Mouse (Mus musculus): ENCODE measurements around the gene Gm20388.

Gene Gm20388

DNA sequence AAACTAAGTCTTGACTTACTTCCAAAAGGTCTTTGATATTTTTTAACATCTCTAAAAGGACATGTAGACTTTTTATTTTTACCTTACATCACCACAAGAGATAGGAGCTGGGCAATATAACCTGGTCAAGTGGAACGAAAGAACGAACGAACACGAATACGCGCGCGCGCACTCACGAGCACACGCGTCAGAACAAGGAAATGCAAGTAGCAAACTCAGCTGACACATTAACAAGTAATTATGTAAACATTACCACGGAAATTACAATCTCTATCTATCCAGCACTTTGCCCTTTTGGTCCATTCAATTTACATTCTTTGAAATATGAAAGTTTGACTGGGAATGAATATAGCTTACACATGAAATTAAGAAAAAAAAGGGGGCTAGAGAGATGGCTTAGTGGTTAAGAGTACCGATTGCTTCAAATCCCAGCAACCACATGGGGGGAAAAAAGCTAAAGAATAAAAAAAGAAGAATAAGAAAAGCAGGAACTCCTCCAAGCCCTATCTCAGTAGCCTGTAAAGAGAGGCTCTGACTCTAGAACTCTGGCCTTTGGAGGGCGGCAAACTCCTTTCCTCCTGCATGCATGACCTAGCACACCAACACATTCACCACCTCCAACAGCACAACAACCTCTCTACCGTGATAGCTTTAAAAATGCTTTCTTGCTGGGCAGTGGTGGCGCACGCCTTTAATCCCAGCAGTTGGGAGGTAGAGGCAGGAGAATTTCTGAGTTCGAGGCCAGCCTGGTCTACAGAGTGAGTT lies 3072.7 kb downstream of the Gm20388 start:
- DNase-seq (ENCODE audit: low spot score in 2 of 2): no peak

DNA sequence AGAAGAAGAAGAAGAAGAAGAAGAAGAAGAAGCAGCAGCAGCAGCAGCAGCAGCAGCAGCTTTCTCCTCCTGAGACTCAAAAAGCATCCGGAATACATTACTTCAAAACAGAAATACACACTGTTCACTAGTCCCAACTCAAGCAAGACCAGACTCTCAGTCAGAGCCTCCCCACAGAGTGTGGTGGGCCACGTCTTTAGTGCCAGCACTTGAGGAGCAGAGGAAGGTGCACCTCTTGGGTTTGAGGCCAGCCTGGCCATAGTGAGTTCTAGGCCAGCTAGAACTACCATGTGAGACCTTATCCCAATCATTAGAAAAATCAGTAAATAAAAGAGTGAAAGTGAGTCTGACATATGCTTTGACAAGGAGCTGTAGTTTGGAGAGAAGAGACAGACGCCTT lies 3073.5 kb downstream of the Gm20388 start:
- DNase-seq (ENCODE audit: low spot score in 2 of 2): no peak

DNA sequence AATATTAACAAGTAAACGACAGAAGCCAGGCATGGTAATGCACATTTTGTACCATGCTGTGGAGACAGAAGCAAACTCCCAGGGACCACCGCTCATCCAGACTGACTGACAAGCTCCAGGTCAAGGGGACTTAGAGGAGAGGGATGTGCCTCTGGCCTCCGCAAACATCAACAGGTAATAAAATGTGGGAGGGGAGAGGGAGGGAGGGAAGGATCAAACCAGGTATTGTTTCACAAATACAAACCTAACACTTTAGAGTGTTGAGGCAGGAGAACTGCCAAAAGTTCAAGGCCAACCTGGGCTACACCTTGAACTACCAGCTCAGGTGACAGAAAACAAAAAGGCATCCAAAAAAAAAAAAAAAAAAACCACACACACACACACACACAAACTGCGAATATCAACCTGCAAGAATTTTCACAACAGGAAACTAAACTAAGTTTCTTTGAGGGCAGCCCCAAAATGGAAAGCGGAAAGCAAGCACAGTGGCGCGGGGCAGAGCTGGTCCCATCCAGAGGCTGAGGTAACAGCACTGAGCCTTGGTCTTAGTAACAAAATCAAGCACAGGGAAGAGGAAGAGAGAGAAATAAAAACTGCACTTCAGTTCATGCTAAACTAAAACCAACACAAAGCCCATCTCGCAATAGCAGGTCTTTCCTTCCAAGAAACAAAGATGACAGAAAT lies 3076.0 kb downstream of the Gm20388 start:
- no peak for DNase-seq (ENCODE audit: low spot score in 2 of 2)

DNA sequence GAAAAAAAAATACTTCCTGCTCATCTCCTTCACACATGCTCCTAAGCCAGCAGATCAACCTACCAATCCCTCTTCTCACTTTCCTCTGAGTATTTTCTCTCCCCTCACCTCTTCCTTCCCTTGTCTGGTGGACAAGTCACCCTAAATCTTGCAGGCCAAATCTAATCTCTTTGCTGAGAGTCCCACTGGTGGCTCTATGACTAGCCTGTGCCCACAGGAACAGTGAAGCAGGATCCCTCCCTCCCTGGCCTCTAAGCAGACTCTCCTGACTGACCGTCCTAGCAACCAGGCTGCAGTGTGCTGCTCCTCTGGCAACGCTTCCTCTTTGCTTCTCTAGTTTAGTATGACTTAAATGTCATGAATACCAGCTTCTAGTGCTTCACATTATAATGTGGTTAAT lies 3076.6 kb downstream of the Gm20388 start:
- no peak for DNase-seq (ENCODE audit: low spot score in 2 of 2)

DNA sequence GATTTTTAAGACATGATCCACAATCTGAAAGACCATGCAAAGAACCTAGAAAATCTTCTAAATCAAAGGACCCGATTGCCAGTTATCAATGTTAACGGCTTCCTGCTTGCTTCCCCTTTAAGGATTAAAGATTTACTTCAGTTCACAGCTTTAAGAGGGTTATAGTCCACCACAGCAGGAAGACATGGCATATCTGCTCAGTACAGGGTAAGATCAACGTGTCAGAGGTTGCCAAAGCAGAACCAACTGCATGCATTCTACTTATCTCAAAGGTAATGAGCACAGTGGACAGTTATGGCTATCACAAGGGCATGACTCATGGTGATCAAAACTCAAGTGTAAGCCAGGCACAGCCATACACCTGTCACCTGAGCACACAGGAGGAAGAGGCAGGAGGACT lies 3078.3 kb downstream of the Gm20388 start:
- no peak for DNase-seq (ENCODE audit: low spot score in 2 of 2)

DNA sequence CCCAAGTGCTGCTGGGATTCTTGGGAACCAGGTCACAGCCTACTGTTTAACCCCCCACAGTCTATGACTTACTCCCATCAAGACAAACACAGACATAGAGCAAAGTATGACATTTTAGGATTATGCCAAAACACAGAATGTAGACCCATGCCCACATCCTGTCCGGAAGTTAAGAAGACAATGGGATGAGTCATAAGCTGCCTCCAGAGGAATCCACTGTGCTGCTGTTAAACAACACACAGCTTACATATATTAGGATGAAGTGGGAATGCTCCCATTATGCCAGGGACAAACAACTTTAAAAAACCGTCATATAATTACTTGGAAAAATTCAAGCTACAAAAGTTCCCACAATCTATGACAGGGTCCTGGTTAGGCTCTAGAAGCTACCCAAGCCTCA lies 3079.3 kb downstream of the Gm20388 start:
- DNase-seq (ENCODE audit: low spot score in 2 of 2): no peak

DNA sequence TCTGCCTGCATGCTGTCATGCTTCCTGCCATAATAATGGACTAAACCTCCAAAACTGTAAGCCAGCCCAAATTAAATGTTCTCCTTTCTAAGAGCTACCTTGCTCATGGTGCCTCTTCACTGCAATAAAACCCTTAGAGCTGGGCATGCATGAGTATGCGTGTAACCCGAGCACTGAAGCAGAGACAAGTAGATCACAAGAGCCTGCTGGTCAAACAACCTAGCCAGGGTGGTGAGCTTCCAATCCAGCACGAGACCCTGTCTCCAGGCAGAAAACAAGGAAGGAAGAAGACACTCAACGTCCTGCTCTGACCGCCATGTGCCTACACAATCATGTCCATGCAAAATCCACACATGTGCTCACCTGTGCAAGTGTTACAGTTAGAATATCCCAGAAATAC lies 3080.7 kb downstream of the Gm20388 start:
- DNase-seq (ENCODE audit: low spot score in 2 of 2): no peak

DNA sequence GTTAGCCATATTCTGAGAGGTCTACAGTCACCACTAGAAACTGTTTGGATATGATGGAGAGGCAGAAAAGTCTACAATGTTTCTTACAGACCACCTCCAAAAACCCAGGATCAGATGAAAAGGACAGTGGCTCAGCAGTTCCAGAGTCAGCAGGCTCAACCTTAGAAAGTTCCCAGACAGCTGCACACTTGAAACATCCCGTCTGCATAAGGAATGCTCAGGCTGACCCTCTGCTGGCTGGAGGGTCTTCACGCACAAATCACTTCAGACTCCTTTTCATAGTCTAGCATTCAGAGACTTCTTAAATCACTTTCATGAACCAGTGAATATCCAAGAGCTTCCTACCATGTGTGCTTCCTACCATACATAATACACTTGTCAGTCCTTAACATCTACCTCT lies 3081.7 kb downstream of the Gm20388 start:
- no peak for DNase-seq (ENCODE audit: low spot score in 2 of 2)

DNA sequence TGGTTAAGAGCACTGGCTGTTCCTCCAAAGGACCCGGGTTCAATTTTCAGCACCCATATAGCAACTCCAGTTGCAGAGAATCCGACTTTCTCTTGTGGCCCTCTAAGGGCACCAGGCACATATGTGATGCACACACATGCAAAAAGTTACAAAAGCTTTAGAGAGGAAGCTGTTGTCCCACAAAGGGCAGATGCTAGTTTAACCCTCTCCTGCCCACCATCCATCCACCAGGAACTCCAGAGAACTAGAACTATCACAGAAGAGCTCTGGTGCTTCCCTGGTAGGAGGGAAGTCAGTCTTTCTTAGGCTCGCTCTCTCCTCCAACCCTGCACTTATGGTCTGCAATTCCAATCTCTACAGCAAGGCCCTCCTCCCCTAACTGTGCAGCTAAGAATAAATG lies 3082.4 kb downstream of the Gm20388 start:
- DNase-seq (ENCODE audit: low spot score in 2 of 2): no peak

DNA sequence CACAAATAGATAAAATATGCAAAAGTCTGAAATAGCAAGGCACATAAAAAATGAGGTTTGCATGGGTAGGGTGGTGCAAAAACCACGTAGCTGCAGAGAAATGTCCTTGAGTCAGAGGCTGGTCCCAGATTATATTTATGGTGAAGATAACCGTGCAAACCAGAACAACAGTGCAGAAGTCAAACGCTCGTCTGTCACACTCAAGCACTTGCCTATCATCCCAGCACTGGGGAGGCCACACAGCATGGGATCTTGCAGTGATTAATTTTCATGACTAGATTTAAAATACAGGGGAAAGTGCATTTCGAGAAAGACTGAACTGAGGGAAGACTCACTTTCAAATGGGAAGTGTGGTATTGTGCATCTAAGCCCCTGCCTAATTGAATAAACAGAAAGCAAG lies 3083.1 kb downstream of the Gm20388 start:
- DNase-seq (ENCODE audit: low spot score in 2 of 2): no peak

DNA sequence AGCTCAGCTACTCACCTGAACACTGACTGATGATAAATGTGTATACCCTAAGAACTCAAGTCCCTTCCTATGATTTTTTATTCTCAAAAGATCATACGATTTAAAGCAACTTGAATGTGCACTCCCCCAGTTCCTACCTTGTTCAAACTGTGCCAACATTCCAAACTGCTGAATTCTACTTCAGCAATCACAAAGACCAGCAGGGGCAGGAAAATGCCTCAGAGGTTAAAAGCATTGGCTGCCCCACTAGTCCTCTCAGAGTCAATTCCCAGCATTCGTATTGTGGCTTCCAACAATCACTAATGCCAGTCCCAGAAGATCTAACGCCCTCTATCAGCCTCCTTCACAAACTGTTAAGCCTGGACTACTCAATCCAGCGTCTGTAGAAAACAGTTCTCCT lies 3087.3 kb downstream of the Gm20388 start:
- no peak for DNase-seq (ENCODE audit: low spot score in 2 of 2)

DNA sequence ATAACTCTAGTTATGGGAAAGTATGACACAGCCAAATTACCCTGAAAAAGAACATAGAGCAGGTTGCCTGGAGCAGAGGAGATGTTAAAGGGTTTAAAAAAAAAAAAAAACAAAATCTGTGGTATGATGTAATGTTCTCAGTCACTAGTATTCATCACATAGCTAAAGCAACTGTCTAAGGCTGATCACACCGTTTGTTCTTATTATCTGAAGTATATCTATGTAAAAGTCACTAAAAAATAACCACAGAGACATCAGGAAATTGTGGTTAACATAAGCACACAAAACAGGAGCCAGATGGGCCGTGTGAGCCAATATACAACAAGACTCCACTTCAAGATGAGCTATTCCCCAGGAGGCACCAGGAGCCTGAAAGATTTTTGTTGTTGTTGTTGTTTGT lies 3089.7 kb downstream of the Gm20388 start:
- no peak for DNase-seq (ENCODE audit: low spot score in 2 of 2)

DNA sequence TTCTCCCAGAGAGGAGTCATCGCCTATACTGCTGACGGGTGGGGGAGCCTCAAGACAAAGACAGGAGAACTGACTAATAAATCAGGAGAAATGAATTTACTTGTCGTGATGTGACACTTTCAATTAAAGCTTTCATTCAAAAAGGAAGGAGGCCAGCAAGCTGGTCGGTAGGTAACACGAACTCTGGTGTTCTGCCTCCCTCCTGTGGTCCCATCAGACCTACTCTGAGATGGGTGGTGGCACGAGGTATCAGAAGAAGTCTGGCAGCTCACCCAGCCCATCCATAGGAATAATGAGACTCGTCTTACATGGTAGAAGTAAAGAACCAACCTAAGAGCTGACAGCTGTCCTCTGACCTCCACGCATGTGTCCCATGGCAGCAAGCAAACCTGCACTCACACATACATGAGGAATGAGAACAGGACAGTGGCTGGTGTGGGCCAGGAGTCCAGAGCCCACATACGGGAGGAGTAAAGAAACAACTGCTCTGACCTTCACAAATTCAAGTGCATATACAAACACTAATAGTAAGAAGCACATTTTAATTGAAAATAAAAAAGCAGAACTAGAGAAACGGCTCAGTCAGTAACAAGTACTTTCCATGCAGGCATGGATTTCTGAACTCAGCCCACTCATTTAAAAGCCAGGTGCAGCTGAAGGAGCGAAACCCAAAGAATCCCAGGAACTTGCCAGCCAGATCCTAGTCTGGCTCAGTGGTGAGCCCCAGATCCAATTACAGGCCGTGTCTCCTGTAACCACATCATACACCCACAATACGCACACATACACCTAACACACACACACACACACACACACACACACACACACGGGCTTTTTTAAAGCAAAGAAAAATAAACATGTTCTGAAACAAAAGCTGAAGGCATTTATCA lies 3093.6 kb downstream of the Gm20388 start:
- DNase-seq (ENCODE audit: low spot score in 2 of 2): no peak

DNA sequence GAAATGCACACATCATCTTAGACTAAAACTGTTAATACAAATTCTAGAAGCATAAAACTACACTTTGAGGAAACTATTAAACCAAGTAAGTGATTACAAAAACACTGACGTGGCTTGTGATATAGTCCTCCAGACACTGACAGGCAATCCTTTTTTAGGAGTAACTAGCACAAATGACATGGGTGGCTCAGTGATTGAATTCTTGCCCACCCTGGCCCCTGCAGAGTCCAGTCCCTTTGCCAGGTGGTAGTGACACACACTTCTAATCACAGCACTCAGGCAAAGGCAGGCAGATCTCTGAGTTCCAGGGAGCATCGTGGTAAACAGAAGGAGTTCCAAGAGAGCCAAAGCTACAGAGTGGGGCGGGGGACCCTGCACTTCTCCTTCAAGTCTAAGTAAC lies 3094.7 kb downstream of the Gm20388 start:
- no peak for DNase-seq (ENCODE audit: low spot score in 2 of 2)

DNA sequence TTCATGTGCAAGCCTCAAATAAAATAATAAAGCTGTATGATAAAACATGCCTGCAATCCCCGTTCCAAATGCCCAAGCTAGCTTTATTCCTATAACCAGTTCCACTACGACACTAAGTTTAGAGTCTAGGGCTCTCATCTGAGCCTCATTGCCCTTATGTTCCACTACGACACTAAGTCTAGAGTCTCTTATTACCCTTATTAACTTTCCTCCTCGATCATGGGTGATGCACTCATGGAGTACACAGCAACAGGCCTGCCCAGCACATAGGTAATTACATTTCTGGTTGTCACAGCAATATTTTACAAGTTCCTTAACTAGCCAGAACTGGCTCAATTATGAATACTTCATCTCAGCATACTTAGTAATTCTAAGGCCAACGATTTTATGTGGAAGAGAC lies 3095.2 kb downstream of the Gm20388 start:
- no peak for DNase-seq (ENCODE audit: low spot score in 2 of 2)

DNA sequence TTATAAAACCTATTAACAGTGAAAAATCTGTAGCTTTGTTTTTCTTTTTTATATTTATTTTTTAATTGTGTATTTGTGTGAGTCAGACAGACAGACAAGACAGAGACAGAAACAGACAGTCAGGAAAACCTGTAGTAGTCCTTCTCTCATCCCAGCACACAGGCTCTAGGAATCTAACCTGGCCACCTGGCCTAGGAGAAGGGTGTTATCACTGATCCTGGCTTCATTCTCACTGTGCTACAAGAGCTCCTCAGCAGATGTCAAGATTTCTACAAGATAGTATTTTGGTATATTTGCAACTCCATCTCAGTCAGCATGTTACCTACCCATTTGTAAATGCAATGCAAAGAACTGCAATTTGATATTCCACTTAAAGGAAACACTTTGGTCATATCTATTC lies 3100.7 kb downstream of the Gm20388 start:
- DNase-seq (ENCODE audit: low spot score in 2 of 2): no peak

DNA sequence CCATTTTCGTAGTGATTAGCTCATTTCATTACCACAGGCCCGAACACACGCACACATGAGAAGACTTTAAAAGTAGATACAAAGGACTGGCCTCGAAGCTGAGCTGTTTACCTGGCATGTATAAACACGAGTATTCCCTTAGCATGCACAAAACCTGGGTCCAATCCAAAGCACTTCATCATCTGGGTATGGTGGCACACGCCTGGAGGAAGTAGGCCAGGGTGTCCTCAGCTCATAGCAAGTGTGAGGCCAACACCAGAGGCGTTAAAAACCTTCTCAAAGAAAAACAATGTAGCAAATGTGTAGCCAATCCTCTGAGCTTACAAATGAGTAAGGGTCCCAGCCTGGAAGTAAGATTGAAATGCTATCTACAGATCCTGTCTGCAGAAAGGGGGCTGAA lies 3103.8 kb downstream of the Gm20388 start:
- no peak for DNase-seq (ENCODE audit: low spot score in 2 of 2)

DNA sequence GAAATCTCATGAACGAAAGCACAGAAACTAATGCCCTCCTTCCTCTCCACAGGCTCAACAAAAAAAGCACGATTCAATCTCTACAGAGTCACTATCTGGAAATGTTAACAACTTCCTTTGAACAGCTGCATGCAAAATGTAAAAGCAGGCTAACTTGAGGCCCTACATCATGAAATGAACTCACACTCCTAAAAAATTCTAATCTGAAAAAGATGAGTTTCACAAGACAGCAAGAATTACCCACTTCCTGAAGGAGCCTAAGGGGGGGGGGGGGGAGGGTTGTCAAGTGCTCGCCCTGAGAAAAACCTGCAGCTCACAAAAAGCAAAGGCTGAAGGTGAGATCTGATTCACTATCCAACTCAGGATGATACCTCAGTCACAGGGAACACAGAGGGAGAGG lies 3104.4 kb downstream of the Gm20388 start:
- no peak for DNase-seq (ENCODE audit: low spot score in 2 of 2)

DNA sequence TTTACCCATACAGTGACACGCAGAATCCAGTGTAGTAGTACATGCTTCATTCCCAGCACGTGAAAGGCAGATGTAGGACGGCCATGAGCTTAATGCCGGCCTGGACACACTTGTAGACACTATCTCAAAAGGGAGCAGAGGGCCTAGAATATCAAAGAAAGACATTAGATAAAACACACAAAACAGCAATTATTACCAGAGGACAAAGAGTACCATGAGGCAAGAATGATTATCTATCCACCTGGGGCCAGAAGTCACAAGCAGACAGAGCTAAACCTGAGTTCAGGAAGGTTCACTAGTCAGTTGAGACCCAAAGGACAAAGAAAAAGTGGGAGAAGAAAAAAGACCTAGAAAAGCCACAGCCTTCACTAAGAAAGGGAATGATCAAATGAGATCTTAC lies 3106.5 kb downstream of the Gm20388 start:
- no peak for DNase-seq (ENCODE audit: low spot score in 2 of 2)

DNA sequence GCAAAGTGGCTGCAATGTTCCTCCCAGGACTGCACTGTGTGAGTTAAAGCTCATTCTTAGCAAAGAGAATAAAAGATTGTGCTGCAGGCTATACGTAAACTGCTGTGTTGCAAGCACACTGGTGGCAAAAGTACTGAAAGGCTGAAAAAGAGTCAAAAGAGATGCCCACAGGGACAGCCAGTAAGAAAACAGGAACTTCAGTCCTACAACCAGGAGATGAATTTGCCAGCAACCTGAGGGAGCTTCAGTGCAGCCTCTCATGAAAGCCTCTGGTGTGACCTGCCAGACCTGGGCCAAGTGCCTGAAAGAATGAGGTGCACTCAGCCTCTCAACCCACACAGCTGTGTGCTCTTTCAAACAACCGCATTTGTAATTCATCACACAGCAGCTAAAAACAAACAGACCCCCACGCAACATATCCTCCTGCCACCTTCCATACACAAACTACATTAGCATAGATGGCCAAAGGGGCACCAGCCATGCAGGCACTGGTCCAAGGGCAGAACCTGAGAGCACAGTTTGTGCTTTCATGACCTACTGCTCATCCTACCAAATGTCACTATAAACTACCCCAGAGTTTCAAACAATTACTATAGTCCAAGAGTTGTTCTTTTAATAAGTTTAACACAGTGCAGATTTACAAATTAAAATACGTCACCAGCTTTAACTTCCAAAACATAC lies 3108.0 kb downstream of the Gm20388 start:
- no peak for DNase-seq (ENCODE audit: low spot score in 2 of 2)

DNA sequence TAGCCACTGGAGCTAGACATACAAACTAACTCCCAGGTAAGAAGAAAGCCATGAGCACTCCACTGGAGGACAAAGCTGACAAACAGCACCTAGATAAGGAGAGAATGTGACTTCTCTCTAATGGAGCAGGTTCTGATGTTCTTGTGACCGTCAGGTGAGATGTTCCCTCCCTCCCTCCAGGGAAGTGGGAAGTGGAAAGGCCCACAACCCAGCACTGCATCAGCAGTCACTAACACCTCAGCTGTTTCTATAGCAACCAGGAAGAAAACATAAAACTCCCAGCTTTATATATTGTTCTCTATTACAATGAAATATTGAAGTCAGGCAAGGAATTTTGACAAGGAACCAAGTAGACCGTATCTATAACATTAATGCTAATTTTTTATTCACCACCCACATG lies 3109.4 kb downstream of the Gm20388 start:
- no peak for DNase-seq (ENCODE audit: low spot score in 2 of 2)

DNA sequence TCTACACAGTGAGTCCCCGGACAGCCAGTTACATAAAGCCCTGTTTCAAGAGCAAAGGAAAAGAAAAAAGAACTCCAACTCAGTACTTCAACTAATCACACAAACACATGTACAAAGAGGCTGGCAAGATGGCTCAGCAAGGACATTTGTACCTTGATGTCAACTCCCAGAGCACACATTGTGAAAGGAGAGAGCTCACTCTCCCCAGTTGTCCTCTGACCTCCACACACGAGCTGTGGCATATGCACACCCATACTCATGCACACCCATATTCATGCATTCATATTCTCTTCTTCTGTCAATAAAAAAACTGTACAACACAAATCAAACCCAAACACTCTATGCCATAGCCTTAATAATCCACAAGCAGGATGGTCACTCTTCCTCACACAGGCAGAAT lies 3110.2 kb downstream of the Gm20388 start:
- no peak for DNase-seq (ENCODE audit: low spot score in 2 of 2)

All from right cerebral cortex, postnatal 36 days (tissue).